Mouse (Mus musculus) C2C12 (cell line): ENCODE data around the gene Sh2d6. TPM values are rescaled to one million over a fixed set of nuclear protein-coding genes. Genes with fewer than 3 reads are reported as not detected.

Experiments
- H3K27me3 ChIP-seq: one replicate; pipeline ENCODE4 v1.6.1; 2011; ENCODE audit not compliant: control insufficient read depth, insufficient read depth, insufficient read length
- H3K36me3 ChIP-seq: one replicate; pipeline ENCODE4 v1.6.1; 2011; ENCODE audit not compliant: control insufficient read depth, insufficient read depth
- H3K4me3 ChIP-seq: one replicate; pipeline ENCODE4 v1.5.1; 2011; ENCODE audit warnings: mild to moderate bottlenecking, control low read depth; ENCODE audit not compliant: poor library complexity, insufficient read depth, severe bottlenecking
- H3K79me2 ChIP-seq: one replicate; pipeline ENCODE4 v1.6.1; 2011; ENCODE audit not compliant: control insufficient read depth, insufficient read depth
- H3K79me3 ChIP-seq: one replicate; pipeline ENCODE4 v1.6.1; 2011; ENCODE audit warnings: low read depth, control low read depth
- H3ac ChIP-seq: one replicate; pipeline ENCODE3; 2011; ENCODE audit warnings: low read depth; ENCODE audit not compliant: control insufficient read depth, insufficient read length
- CEBPB ChIP-seq: IDR thresholded peaks from one replicate; pipeline ENCODE4 v1.6.1; 2011; ENCODE audit warnings: low read depth, mild to moderate bottlenecking, control low read depth, moderate library complexity
- CTCF ChIP-seq: IDR thresholded peaks from one replicate; pipeline ENCODE4 v1.5.1; 2011; ENCODE audit not compliant: control insufficient read depth, insufficient read depth, insufficient read length
- FOSL1 ChIP-seq: IDR thresholded peaks from one replicate; pipeline ENCODE4 v1.8.0; 2011; ENCODE audit warnings: mild to moderate bottlenecking, low read length; ENCODE audit not compliant: poor library complexity, insufficient read depth, severe bottlenecking
- MAX ChIP-seq: IDR thresholded peaks from one replicate; pipeline ENCODE4 v1.6.1; 2011; ENCODE audit warnings: mild to moderate bottlenecking, control low read depth
- MYOD1 ChIP-seq: IDR thresholded peaks from one replicate; pipeline ENCODE4 v1.6.1; 2011; ENCODE audit warnings: low read depth; ENCODE audit not compliant: control insufficient read depth, insufficient read length
- MYOG ChIP-seq: IDR thresholded peaks from one replicate; pipeline ENCODE4 v1.6.1; 2011; ENCODE audit not compliant: control insufficient read depth, insufficient read length; ENCODE audit errors: extremely low read depth
- USF1 ChIP-seq: IDR thresholded peaks from one replicate; pipeline ENCODE4 v1.6.1; 2011; ENCODE audit warnings: low read depth, mild to moderate bottlenecking, control low read depth, moderate library complexity
- polyA plus RNA-seq: library from polyadenylated mRNA; unstranded; fragments of >200 nt; fragmentation: generic; extraction: Trizol; gene quantifications from one replicate; pipeline ENCODE4 v1.2.1, GENCODE M21; 2012; ENCODE audit warnings: missing spikeins

Gene Sh2d6
- polyA plus RNA-seq, 1 experiment, result 0.26 TPM

DNA sequence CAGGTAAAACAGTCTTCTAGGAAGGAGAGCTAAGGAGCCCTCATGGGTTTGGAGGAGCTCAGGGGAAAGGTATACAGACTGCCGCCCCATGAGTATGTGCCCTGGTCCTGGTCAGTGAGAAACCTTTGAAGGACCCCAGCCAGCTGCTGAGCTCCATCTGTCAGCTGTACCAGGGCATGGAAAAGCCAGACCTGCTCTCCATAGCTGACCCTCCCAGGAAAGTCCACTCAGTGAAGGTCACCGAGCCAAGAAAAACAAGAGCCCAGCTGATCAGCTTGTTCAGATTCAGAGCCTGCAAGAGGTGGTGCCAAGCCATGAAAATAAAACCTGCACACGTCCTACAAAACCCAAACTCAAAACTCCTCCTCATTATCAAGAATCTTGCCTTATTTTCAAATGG, 32.7 kb downstream of the Sh2d6 start:
- H3K36me3 ChIP-seq, result no peaks in the 10 kb centered on the region
- H3ac ChIP-seq, result no peak overlapping the region
- H3K79me3 ChIP-seq, result no peaks in the 10 kb centered on the region
- TF ChIP-seq MYOD1 (peak; percentile 45), USF1 (no peak)
- H3K4me3 ChIP-seq, result no peak overlapping the region
- H3K79me2 ChIP-seq, result no peaks in the 10 kb centered on the region
- H3K27me3 ChIP-seq, result no peaks in the 10 kb centered on the region

DNA sequence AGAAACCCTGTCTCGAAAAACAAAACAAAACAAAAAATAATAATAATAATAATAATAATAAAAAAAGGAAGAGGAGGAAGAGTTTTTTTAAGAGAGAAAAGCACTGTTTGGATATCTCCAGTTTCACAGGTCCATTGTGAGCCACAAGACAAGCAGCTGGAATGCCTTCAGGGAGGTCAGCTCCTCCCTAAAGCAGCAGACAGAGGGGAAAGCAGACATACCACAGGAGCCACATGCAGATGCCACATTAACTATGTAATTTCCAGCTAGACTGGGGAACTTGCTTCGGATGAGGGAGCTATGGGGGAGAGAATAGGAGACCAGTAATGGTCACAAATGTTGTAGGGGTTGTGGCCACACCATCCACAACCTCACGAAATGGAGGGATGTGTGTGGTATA, 34.2 kb downstream of the Sh2d6 start:
- Histone ChIP-seq H3K79me2 (no peaks in the 10 kb centered on the region), H3ac (no peak overlapping the region), H3K36me3 (no peaks in the 10 kb centered on the region), H3K27me3 (no peaks in the 10 kb centered on the region), H3K79me3 (no peaks in the 10 kb centered on the region), H3K4me3 (no peak overlapping the region)
- TF ChIP-seq MAX, result no peak
- TF ChIP-seq MYOD1, result peak; percentile 43

DNA sequence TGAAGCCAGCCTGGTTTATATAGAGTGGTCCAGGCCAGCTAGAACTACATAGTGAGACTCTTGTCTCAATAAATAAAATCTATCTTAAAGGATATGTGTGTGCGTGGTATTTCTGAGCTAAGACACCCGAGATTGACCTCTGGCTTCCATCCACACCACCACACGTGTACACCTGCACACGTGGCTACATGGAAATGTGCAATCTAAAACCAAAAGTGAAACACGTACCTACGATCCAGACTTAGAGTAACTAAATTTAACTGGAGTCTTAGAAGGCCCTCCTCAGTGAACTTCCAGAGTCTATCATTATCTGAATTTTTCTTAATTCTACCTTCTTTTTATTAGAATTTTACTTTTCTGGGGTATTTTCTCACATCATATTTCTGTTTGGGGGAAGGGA, 35.2 kb downstream of the Sh2d6 start:
- H3ac ChIP-seq, result no peak overlapping the region
- TF ChIP-seq MYOD1 (no peak), CTCF (no peak), CEBPB (no peak), USF1 (no peak), FOSL1 (no peak), MYOG (no peak), MAX (no peak)
- no peaks in the 10 kb centered on the region for H3K27me3 ChIP-seq

DNA sequence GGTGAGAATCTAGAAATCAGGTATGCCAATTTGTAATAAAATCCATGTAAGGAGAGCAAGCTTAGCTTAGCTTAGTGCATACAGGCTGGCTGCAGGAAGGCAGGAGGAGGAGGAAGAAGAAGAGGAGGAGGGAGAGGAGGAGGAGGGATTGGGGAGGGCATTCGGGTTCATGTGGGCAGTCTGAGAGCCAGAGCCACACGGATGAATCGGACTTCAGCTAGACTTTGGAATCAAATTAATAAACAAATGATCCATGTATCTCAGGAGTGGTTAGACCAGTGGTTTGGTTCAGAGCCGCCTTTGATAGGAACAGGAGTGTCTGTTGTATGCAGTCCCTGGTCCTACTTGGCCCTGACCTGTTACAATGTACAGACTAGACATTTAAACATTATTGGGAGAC, 36.6 kb downstream of the Sh2d6 start:
- Histone ChIP-seq H3K36me3 (no peaks in the 10 kb centered on the region), H3K79me2 (no peaks in the 10 kb centered on the region), H3K27me3 (no peaks in the 10 kb centered on the region), H3K4me3 (no peak overlapping the region), H3ac (no peak overlapping the region), H3K79me3 (no peaks in the 10 kb centered on the region)
- TF ChIP-seq MYOG (no peak), USF1 (no peak), CEBPB (no peak), MAX (no peak), MYOD1 (no peak), CTCF (no peak), FOSL1 (no peak)

More for the DNA sequence above, 35.2 kb downstream of the Sh2d6 start:
- no peaks in the 10 kb centered on the region for H3K79me3 ChIP-seq
- H3K79me2 ChIP-seq, result no peaks in the 10 kb centered on the region
- no peak overlapping the region for H3K4me3 ChIP-seq
- H3K36me3 ChIP-seq, result no peaks in the 10 kb centered on the region

DNA sequence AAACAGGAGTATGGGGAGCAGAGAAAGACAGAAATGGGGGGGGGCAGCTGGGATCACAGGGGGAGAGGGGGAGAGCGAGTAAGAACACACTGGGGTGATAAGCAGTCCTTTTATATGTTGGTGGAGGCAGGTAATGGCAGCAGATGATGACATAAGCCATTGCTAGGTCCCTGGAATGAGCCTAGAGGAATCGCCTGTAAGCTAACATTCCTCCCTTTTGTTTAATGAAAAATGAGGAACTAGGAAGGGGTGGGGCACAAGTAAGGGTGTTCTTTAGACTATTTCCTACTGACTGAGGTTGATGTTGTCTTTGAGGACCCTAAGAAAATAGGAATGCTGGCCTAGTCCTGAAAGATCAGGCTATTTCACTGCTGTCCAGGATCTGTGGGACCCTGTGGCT, 39.4 kb downstream of the Sh2d6 start:
- Histone ChIP-seq H3K27me3 (no peaks in the 10 kb centered on the region), H3K4me3 (no peak overlapping the region)
- no peak for TF ChIP-seq MYOG
- no peak for TF ChIP-seq FOSL1
- TF ChIP-seq CEBPB, result no peak
- TF ChIP-seq MAX, result no peak
- no peak for TF ChIP-seq MYOD1
- no peak for TF ChIP-seq CTCF
- TF ChIP-seq USF1, result no peak

DNA sequence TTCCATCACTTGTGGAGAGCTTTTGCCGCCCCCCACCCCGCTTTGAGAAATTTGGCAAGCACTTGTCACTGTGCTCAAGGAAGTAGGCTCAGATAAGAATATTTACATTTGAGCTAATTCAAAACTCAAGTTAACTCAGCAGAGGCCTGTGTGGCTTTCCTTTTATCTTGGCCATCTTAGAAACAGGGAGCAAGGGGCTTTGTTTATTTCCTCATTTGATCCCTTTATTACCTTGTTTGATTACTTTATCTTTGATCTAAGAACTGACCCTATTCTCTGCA, 41.1 kb downstream of the Sh2d6 start:
- Histone ChIP-seq H3K79me3 (no peaks in the 10 kb centered on the region), H3K4me3 (no peak overlapping the region), H3K79me2 (no peaks in the 10 kb centered on the region), H3K27me3 (no peaks in the 10 kb centered on the region), H3K36me3 (no peaks in the 10 kb centered on the region), H3ac (no peak overlapping the region)
- TF ChIP-seq MYOG, result no peak
- no peak for TF ChIP-seq USF1
- TF ChIP-seq CEBPB, result no peak
- TF ChIP-seq FOSL1, result no peak
- no peak for TF ChIP-seq CTCF
- no peak for TF ChIP-seq MYOD1
- TF ChIP-seq MAX, result no peak

More for the DNA sequence above, 39.4 kb downstream of the Sh2d6 start:
- no peaks in the 10 kb centered on the region for H3K36me3 ChIP-seq
- no peak overlapping the region for H3ac ChIP-seq
- no peaks in the 10 kb centered on the region for H3K79me2 ChIP-seq
- H3K79me3 ChIP-seq, result no peaks in the 10 kb centered on the region
